Mouse (Mus musculus) erythroblast, embryonic 14.5 days (primary cell): ENCODE measurements at regions not wholly inside any gene's neighbourhood (a gene's known extent, or its start where the extent isn't known, plus 50 kb on each side); places are given as distances from the start of the nearest gene placed in this dataset.

ENCODE experiments used
- H3K27me3 ChIP-seq: 2 replicates; pipeline ENCODE4 v1.6.1; 2012; ENCODE audit warnings: inconsistent platforms; ENCODE audit not compliant: control insufficient read depth
- H3K36me3 ChIP-seq: 2 replicates; pipeline ENCODE4 v1.6.1; 2012; ENCODE audit warnings: mild to moderate bottlenecking, inconsistent platforms; ENCODE audit not compliant: control insufficient read depth
- H3K4me1 ChIP-seq: 2 replicates; pipeline ENCODE4 v1.6.1; 2012; ENCODE audit warnings: inconsistent platforms; ENCODE audit not compliant: control insufficient read depth
- H3K4me3 ChIP-seq: replicated peaks from 2 replicates; pipeline ENCODE3; 2012; ENCODE audit warnings: moderate library complexity, mild to moderate bottlenecking, inconsistent platforms
- H3K9me3 ChIP-seq: 2 replicates; pipeline ENCODE4 v1.6.1; 2012; ENCODE audit warnings: low read length, inconsistent platforms, mixed read lengths; ENCODE audit not compliant: control insufficient read depth
- GATA1 ChIP-seq: IDR thresholded peaks from 2 replicates; pipeline ENCODE4 v1.6.1; 2012; ENCODE audit warnings: low read length, inconsistent platforms, mixed read lengths
- TAL1 ChIP-seq: IDR thresholded peaks from 3 replicates; pipeline ENCODE4 v1.6.1; 2012; ENCODE audit warnings: low read length, inconsistent platforms, mixed read lengths

- Histone ChIP-seq H3K27me3 (no peaks in the 10 kb centered on the region), H3K4me1 (no peaks in the 10 kb centered on the region), H3K9me3 (no peaks in the 10 kb centered on the region), H3K4me3 (no peak overlapping the region), H3K36me3 (no peaks in the 10 kb centered on the region)
- TF ChIP-seq TAL1 (no peak), GATA1 (no peak)
Observed at GRCm38 (mm10) chr5:132606216-132606615, 63.1 kb upstream of the Auts2 start.

GRCm38 (mm10) chr5:132594796-132595195 lies 51.7 kb upstream of the Auts2 start:
- Histone ChIP-seq H3K36me3 (no peaks in the 10 kb centered on the region), H3K9me3 (no peaks in the 10 kb centered on the region), H3K4me1 (no peaks in the 10 kb centered on the region), H3K27me3 (no peaks in the 10 kb centered on the region), H3K4me3 (no peak overlapping the region)
- TF ChIP-seq GATA1 (no peak), TAL1 (no peak)
